Mouse (Mus musculus) CH12.LX (cell line): ENCODE data around the gene Cytip. TPM values are rescaled to one million over a fixed set of nuclear protein-coding genes. Genes with fewer than 3 reads are reported as not detected.
A peak's percentile ranks its signal among the peaks of the same experiment; 100 is the strongest.

Source experiments
- DNase-seq: peaks from one replicate; pipeline ENCODE4 v3.0.0-alpha.2; 2013; ENCODE audit errors: extremely low read depth
- H3K27ac ChIP-seq: 2 replicates; pipeline ENCODE4 v1.5.1; 2012; ENCODE audit warnings: low read depth, mild to moderate bottlenecking, control low read depth, moderate library complexity; ENCODE audit not compliant: insufficient read depth
- H3K27me3 ChIP-seq: replicated peaks from 2 replicates; pipeline ENCODE3; 2012; ENCODE audit warnings: inconsistent platforms
- H3K36me3 ChIP-seq, 2 experiments: replicated peaks in 1 of 2; 2 replicates each; pipeline versions ENCODE3 to v1.6.1; 2012; ENCODE audit warnings: inconsistent platforms in 1 of 2, low read length in 1 of 2, mild to moderate bottlenecking in 1 of 2, mixed read lengths in 1 of 2, moderate library complexity in 1 of 2; ENCODE audit not compliant: control insufficient read depth in 1 of 2, insufficient read depth in 1 of 2
- H3K4me1 ChIP-seq, 2 experiments: 2 replicates each; pipeline ENCODE4 v1.6.1; 2012; ENCODE audit warnings: inconsistent platforms in 1 of 2, moderate library complexity in 1 of 2; ENCODE audit not compliant: insufficient read depth in 2 of 2, control insufficient read depth in 1 of 2
- H3K4me2 ChIP-seq: 2 replicates; pipeline ENCODE4 v1.6.1; 2012; ENCODE audit warnings: low read depth, mild to moderate bottlenecking, control low read depth; ENCODE audit not compliant: poor library complexity, insufficient read depth, severe bottlenecking
- H3K4me3 ChIP-seq, 3 experiments: fragments of 150-350 bp in 1 of 3; sonication (generic) in 1 of 3; replicated peaks in 1 of 3; 2 replicates each; pipeline versions ENCODE3 to v1.5.1; 2011 to 2012; ENCODE audit warnings: low read depth in 2 of 3, low read length in 2 of 3, mild to moderate bottlenecking in 2 of 3, moderate library complexity in 2 of 3, control low read depth in 1 of 3, improper control_type of control experiment in 1 of 3, inconsistent platforms in 1 of 3, mixed read lengths in 1 of 3; ENCODE audit not compliant: poor library complexity in 1 of 3
- H3K79me2 ChIP-seq: replicated peaks from 2 replicates; pipeline ENCODE4 v1.6.1; 2012; ENCODE audit warnings: mild to moderate bottlenecking, moderate library complexity; ENCODE audit not compliant: control insufficient read depth, poor library complexity, insufficient read depth, severe bottlenecking; ENCODE audit errors: extremely low read depth
- H3K9ac ChIP-seq: 2 replicates; pipeline ENCODE4 v1.6.1; 2012; ENCODE audit warnings: low read depth, mild to moderate bottlenecking, control low read depth, moderate library complexity; ENCODE audit not compliant: insufficient read depth
- H3K9me3 ChIP-seq: replicated peaks from 2 replicates; pipeline ENCODE3; 2012; ENCODE audit warnings: low read length, inconsistent platforms, mixed read lengths
- BHLHE40 ChIP-seq: IDR thresholded peaks from 2 replicates; pipeline ENCODE4 v1.6.1; 2011; ENCODE audit warnings: mild to moderate bottlenecking, low read depth, low read length, improper control_type of control experiment
- CTCF ChIP-seq, 2 experiments: IDR thresholded peaks in 1 of 2; conservative IDR thresholded peaks in 1 of 2; 2 replicates each; pipeline ENCODE4 v1.5.1; 2011 to 2012; ENCODE audit warnings: low read depth in 2 of 2, low read length in 2 of 2, improper control_type of control experiment in 1 of 2, inconsistent platforms in 1 of 2, mild to moderate bottlenecking in 1 of 2, moderate library complexity in 1 of 2
- E2F4 ChIP-seq: IDR thresholded peaks from 2 replicates; pipeline ENCODE4 v1.6.1; 2011; ENCODE audit warnings: low read depth, low read length, improper control_type of control experiment; ENCODE audit not compliant: insufficient replicate concordance
- ELF1 ChIP-seq: IDR thresholded peaks from 2 replicates; pipeline ENCODE4 v1.6.1; 2014; ENCODE audit warnings: low read depth, mild to moderate bottlenecking, inconsistent platforms, low read length, improper control_type of control experiment
- EP300 ChIP-seq: IDR thresholded peaks from 2 replicates; pipeline ENCODE4 v1.6.1; 2011; ENCODE audit warnings: low read length, improper control_type of control experiment
- ETS1 ChIP-seq: conservative IDR thresholded peaks from 2 replicates; pipeline ENCODE4 v1.6.1; 2012; ENCODE audit warnings: low read depth, mild to moderate bottlenecking, inconsistent platforms, low read length, improper control_type of control experiment, moderate library complexity
- GABPA ChIP-seq: IDR thresholded peaks from 2 replicates; pipeline ENCODE4 v1.6.1; 2012; ENCODE audit warnings: low read depth, low read length, improper control_type of control experiment, inconsistent platforms; ENCODE audit not compliant: insufficient replicate concordance
- HCFC1 ChIP-seq: IDR thresholded peaks from 2 replicates; pipeline ENCODE4 v1.6.1; 2012; ENCODE audit warnings: low read depth, mild to moderate bottlenecking, inconsistent platforms, low read length, improper control_type of control experiment
- IRF4 ChIP-seq: IDR thresholded peaks from 2 replicates; pipeline ENCODE4 v1.6.1; 2014; ENCODE audit warnings: low read depth, mild to moderate bottlenecking, inconsistent platforms, low read length, improper control_type of control experiment
- JUN ChIP-seq: IDR thresholded peaks from 2 replicates; pipeline ENCODE4 v1.6.1; 2011; ENCODE audit warnings: low read depth, mild to moderate bottlenecking, low read length, improper control_type of control experiment, moderate library complexity; ENCODE audit not compliant: insufficient read depth
- MAFK ChIP-seq: IDR thresholded peaks from 2 replicates; pipeline ENCODE4 v1.6.1; 2011; ENCODE audit warnings: low read length, improper control_type of control experiment; ENCODE audit not compliant: insufficient replicate concordance
- MAX ChIP-seq: IDR thresholded peaks from 2 replicates; pipeline ENCODE4 v1.6.1; 2011; ENCODE audit warnings: low read length, improper control_type of control experiment
- MAZ ChIP-seq: IDR thresholded peaks from 2 replicates; pipeline ENCODE4 v1.6.1; 2012; ENCODE audit warnings: low read depth, mild to moderate bottlenecking, inconsistent platforms, low read length, improper control_type of control experiment, moderate library complexity
- MEF2A ChIP-seq: IDR thresholded peaks from 2 replicates; pipeline ENCODE4 v1.6.1; 2014; ENCODE audit warnings: low read depth, mild to moderate bottlenecking, inconsistent platforms, low read length, improper control_type of control experiment, borderline replicate concordance
- MXI1 ChIP-seq: IDR thresholded peaks from 2 replicates; pipeline ENCODE4 v1.6.1; 2011; ENCODE audit warnings: mild to moderate bottlenecking, low read depth, low read length, improper control_type of control experiment
- MYC ChIP-seq: IDR thresholded peaks from 2 replicates; pipeline ENCODE4 v1.6.1; 2011; ENCODE audit warnings: low read depth, mild to moderate bottlenecking, improper control_type of control experiment, low read length
- PAX5 ChIP-seq: IDR thresholded peaks from 2 replicates; pipeline ENCODE4 v1.6.1; 2012; ENCODE audit warnings: low read length, inconsistent platforms, mixed read lengths
- POLR2A ChIP-seq: IDR thresholded peaks from 2 replicates; pipeline ENCODE4 v1.6.1; 2011; ENCODE audit warnings: low read depth, mild to moderate bottlenecking, improper control_type of control experiment, low read length
- SIN3A ChIP-seq: IDR thresholded peaks from 2 replicates; pipeline ENCODE4 v1.6.1; 2012; ENCODE audit warnings: low read length, improper control_type of control experiment, inconsistent platforms
- TBP ChIP-seq: conservative IDR thresholded peaks from 2 replicates; pipeline ENCODE4 v1.6.1; 2011; ENCODE audit warnings: low read depth, low read length, improper control_type of control experiment
- TCF12 ChIP-seq: IDR thresholded peaks from 2 replicates; pipeline ENCODE4 v1.6.1; 2014; ENCODE audit warnings: low read depth, mild to moderate bottlenecking, inconsistent platforms, low read length, improper control_type of control experiment
- UBTF ChIP-seq: IDR thresholded peaks from 2 replicates; pipeline ENCODE4 v1.6.1; 2012; ENCODE audit warnings: low read depth, mild to moderate bottlenecking, inconsistent platforms, low read length, improper control_type of control experiment, moderate library complexity
- USF1 ChIP-seq: IDR thresholded peaks from 2 replicates; pipeline ENCODE4 v1.6.1; 2014; ENCODE audit warnings: low read depth, mild to moderate bottlenecking, inconsistent platforms, low read length, improper control_type of control experiment
- USF2 ChIP-seq: conservative IDR thresholded peaks from 2 replicates; pipeline ENCODE4 v1.6.1; 2011; ENCODE audit warnings: low read depth, low read length, improper control_type of control experiment
- ZC3H11A ChIP-seq: IDR thresholded peaks from 2 replicates; pipeline ENCODE4 v1.6.1; 2012; ENCODE audit warnings: low read depth, mild to moderate bottlenecking, inconsistent platforms, low read length, improper control_type of control experiment
- ZKSCAN1 ChIP-seq: IDR thresholded peaks from 2 replicates; pipeline ENCODE4 v1.6.1; 2012; ENCODE audit warnings: low read depth, inconsistent platforms, low read length, improper control_type of control experiment, borderline replicate concordance
- ZNF384 ChIP-seq: IDR thresholded peaks from 2 replicates; pipeline ENCODE4 v1.6.1; 2012; ENCODE audit warnings: low read depth, low read length, improper control_type of control experiment, inconsistent platforms
- dilution Hi-C: fragments of 300-500 bp; cut with MboI; formaldehyde crosslinking; loops from 2 replicates; pipeline ENCODE4 v1.14.3; 2020; ENCODE audit warnings: low sequenced_read_pairs; ENCODE audit not compliant: extremely low pct_unique_long_range_greater_than_20kb, extremely low pct_ligation_motif_present
- in situ Hi-C: fragments of 300-500 bp; cut with MboI; formaldehyde crosslinking; loops from 3 replicates; pipeline ENCODE4 v1.14.3; 2019; ENCODE audit warnings: low sequenced_read_pairs, low pct_ligation_motif_present, low pct_unique_long_range_greater_than_20kb, mixed read lengths
- polyA plus RNA-seq: library from polyadenylated mRNA; unstranded; fragments of >175 nt; gene quantifications from 2 replicates; pipeline ENCODE4 v1.2.1, GENCODE M21; 2012; ENCODE audit warnings: low read depth; ENCODE audit not compliant: insufficient read length
- total RNA-seq, 2 experiments: library from RNA; depleted of rRNA; stranded (reverse); fragments of 300-350 nt in 1 of 2; fragments of >200 nt in 1 of 2; gene quantifications; 2 replicates each; pipeline ENCODE4 v1.2.3; 2012 to 2014

Cytip gene
- total and polyA plus RNA-seq, 3 experiments: 43.1 to 61.3 (median 55.9) TPM

- peak; percentile 12; the same call in 1 of the 2 replicates for TF ChIP-seq IRF4
- TF ChIP-seq ELF1: no peak
- no peak for TF ChIP-seq CTCF (conservative IDR thresholded peaks at IDR 0.05 in 1 of 2, IDR thresholded peaks at IDR 0.05 in 1 of 2; ENCODE audit: low read depth in 2 of 2, low read length in 2 of 2)
- no peak for TF ChIP-seq E2F4
- TF ChIP-seq ETS1: peak; percentile 33; the same call in 1 of the 2 replicates
- TF ChIP-seq PAX5: no peak
- TF ChIP-seq JUN: no peak
- no peak for TF ChIP-seq ZNF384
- TF ChIP-seq GABPA: no peak
Measured at GRCm38 (mm10) chr2:58194422-58195115, 763 bp downstream of the Cytip start (continued).

- no peak for DNase-seq
- H3K9me3 ChIP-seq: no peaks in the 10 kb centered on the region
- no peak overlapping the region for H3K27ac ChIP-seq
- H3K36me3 ChIP-seq: no peaks in the 10 kb centered on the region
- dilution Hi-C loops (no loop called here), in situ Hi-C loops (loop anchor here (25.0 kb wide), 2 partner anchors 95 to 270 kb away; partner anchors contain the start of gene Gm17409)
- no peaks in the 10 kb centered on the region for H3K79me2 ChIP-seq
- peaks cover 13 to 60% of the 10 kb centered on the region in 2 experiments for H3K4me1 ChIP-seq
- H3K27me3 ChIP-seq: no peaks in the 10 kb centered on the region
- H3K4me3 ChIP-seq: no peak overlapping the region
- TF ChIP-seq ZNF384 (no peak), PAX5 (no peak), MAX (no peak)
- H3K9ac ChIP-seq: no peak overlapping the region
- no peak overlapping the region for H3K4me2 ChIP-seq
Measured at GRCm38 (mm10) chr2:58192160-58192559, 3.2 kb downstream of the Cytip start.

GRCm38 (mm10) chr2:58189501-58189900 lies 5.8 kb downstream of the Cytip start:
- H3K36me3 ChIP-seq: no peaks in the 10 kb centered on the region
- peak overlapping the region; percentile 71 for H3K4me2 ChIP-seq
- no peaks in the 10 kb centered on the region for H3K9me3 ChIP-seq
- peaks cover 15 to 60% of the 10 kb centered on the region in 2 experiments for H3K4me1 ChIP-seq
- in situ Hi-C loops (loop anchor here (25.0 kb wide), 2 partner anchors 98 to 273 kb away; partner anchors contain the start of gene Gm17409), dilution Hi-C loops (no loop called here)
- H3K9ac ChIP-seq: peak overlapping the region; percentile 61; the same call in 1 of the 2 replicates
- peak; percentile 91 for DNase-seq
- H3K27me3 ChIP-seq: no peaks in the 10 kb centered on the region
- peak overlapping the region; percentile 63 for H3K27ac ChIP-seq
- no peaks in the 10 kb centered on the region for H3K79me2 ChIP-seq
- H3K4me3 ChIP-seq: no peak overlapping the region
- no peak for TF ChIP-seq UBTF
- TF ChIP-seq ZKSCAN1: no peak
- TF ChIP-seq MAX: no peak; the same call in 1 of the 2 replicates
- TF ChIP-seq USF1: no peak
- TF ChIP-seq TBP: peak; percentile 84
- TF ChIP-seq MAFK: no peak
- TF ChIP-seq ETS1: peak; percentile 91
- peak; percentile 48 for TF ChIP-seq HCFC1
- TF ChIP-seq ZNF384: no peak
- no peak for TF ChIP-seq E2F4
- TF ChIP-seq EP300: peak; percentile 97
- no peak for TF ChIP-seq GABPA
- peak; percentile 79 for TF ChIP-seq TCF12
- peak; percentile 48; the same call in 1 of the 2 replicates for TF ChIP-seq MAZ
- TF ChIP-seq MEF2A: peak; percentile 93
- peak; percentile 52; the same call in 1 of the 2 replicates for TF ChIP-seq BHLHE40
- no peak for TF ChIP-seq ZC3H11A
- peak; percentile 75; the same call in 1 of the 2 replicates for TF ChIP-seq SIN3A
- peak; percentile 42; the same call in 1 of the 2 replicates for TF ChIP-seq MYC
- TF ChIP-seq ELF1: peak; percentile 71
- TF ChIP-seq POLR2A: peak; percentile 78
- no peak for TF ChIP-seq USF2
- peak; percentile 92 for TF ChIP-seq IRF4
- TF ChIP-seq MXI1: no peak
